Mouse (Mus musculus) cerebellum, adult 9-10 months (tissue): ENCODE results near the gene Gng7.
A peak's percentile ranks its signal among the peaks of the same experiment; 100 is the strongest.

Experiments used
- DNase-seq: peaks from one replicate; pipeline ENCODE4 v3.0.0; 2022

Gene Gng7

DNA sequence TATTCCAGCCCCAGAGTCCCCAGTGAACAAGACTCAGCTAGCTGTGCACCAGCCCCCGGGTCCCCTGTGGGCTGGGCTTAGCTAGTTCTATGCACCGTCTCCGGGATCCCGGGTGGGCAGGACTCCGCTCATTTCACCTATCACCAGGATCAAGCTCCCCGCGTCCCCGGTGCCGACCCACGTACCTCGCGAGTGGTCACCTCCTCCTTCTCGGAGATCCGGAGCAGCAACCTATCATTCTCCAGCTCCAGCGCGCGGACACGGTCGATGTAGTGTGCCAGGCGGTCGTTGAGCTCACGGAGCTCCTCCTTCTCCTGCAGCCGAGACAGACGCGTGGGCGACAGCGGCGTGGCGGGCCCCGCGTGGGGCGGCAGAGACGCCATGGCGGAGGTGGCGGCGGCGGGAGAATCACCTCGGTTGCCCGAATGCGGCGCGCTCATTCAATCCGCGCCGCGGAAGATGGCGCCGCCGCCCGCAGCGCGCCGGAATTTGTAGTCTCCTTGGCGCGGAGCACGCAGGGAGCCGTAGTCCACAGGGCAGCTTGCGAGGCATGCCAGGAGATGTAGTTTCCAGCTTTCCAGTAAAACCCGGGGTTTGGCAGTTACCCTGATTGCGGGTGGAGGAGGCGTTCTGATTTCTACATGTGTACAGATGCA is 96.8 kb downstream of the Gng7 start, which contains the start of gene Lmnb2:
Gene Lmnb2 (minus strand): TSS at position 467 of the 656 bp plus-strand sequence.
- DNase-seq, result peak; percentile 89

DNA sequence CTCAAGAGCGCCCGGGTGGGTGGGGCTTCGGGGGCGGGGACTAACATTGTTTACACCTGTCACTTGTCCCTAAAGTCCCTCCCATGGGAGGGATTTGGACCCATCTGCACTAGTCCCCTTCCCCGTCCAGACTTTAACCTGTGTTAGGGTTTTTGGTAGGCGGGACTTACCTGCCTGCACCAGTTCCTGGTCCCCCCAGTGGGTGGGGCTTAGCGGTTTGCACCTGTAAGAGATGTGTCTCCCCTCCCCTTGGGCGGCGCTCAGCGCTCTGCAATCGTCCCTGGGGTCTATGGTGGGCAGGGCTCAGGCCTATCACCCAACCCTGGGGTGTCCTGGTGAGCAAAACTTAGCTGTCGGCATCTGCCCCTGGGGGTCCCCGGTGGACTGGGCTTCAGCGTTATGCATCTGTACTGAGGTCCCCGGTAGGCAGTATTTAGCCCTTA is 97.4 kb downstream of the Gng7 start:
- peak; percentile 75 for DNase-seq

DNA sequence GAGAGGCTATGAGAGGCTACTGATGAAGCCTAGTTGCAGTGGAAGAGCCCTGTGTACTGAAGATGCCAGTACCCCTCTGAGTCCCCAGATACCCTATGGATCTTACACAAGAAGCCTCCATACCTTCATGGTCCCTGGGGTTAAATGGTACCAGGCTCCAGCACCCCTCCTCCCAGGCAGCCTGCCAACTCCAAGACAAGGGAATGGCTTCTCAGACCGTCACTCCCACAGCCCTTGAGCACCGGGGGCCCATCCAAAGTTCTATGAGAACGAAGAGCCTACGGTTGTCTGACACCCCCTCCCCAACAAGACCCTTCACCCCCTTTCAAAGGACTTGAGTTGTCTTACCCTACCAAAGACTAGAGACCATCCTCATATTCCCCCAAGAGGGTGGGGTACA is 99.0 kb downstream of the Gng7 start:
- peak; percentile 63 for DNase-seq

DNA sequence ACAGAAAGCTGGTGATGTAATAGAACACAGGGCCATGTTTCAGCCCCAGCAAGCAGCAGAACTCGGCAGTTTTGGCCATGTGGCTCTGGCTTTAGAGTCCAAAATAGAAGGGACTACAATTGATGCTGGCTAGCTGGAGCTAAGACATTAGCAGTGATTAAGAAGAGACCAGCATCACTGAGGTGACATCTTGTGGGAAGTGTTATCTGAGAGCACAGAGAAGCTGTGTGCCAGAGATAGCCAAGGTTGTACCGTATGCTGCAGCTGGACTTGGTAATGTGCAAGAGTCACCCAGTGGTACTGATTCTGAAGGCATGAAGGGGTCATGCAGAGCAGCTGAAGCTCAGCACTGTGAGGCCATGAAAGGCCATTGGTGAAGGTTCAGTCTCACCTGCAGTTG is 99.5 kb downstream of the Gng7 start:
- DNase-seq, result no peak

DNA sequence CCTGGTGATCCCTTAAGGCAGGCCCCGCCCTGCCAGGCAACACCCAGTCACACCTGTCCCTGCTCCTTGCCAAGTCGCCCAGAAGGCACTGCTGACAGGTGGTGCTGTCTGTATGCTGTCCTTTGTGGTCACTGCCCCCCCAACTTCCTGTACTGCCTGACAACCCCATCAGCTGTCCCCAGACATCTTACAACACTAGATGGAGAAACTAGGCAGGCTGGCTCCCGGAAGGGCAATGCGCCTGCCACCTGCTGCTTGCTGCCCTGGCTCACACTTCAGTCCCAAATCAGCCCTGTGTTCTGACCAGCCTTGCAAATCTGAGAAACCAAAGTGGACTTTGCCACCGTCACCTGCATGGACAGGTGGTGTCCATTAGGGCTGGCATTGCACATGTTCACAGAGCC is 100.5 kb downstream of the Gng7 start:
- DNase-seq, result peak; percentile 92

DNA sequence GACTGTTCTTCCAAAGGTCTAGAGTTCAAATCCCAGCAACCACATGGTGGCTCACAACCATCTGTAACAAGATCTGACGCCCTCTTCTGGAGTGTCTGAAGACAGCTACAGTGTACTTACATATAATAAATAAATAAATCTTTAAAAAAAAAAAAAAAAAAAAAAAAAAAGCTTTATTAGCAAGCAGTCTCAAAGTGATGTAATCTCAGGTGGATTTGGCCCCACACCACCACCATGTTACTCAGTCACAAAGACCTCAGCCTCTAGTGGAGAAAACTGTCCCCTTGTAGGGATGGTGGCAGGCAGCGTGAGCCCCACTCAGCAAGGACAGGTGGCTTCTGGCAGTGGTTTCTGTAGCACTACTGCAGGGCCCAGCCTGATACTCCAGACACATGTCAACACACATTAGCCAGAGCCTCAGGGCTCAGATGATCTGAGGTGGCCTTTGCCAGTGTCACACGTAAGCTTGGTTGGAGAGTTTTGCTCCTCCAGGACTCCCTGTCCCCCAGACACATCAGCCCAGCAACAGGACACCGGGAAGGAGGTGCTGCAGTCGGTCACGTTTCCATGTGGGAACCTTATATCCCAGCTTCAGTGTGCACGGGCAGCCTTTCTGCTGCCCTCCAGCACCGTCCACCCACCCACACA is 101.3 kb downstream of the Gng7 start:
- no peak for DNase-seq

DNA sequence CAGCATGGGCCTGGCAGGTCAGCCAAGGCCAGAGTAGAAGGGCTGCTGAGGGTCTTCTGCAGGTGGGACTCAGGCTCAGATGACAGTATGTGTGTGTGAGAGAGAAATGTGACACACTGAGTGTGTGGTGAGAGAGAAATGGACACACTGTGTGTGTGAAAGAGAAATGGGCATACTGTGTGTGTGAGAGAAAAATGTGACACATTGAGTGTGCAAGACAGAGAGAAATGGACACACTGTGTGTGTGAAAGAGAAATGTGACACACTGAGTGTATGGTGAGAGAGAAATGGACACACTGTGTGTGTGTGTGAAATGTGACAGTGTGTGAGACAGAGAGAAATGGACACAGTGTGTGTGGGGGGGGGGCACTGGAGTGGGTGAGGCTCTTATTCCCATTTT is 102.9 kb downstream of the Gng7 start:
- DNase-seq, result no peak

DNA sequence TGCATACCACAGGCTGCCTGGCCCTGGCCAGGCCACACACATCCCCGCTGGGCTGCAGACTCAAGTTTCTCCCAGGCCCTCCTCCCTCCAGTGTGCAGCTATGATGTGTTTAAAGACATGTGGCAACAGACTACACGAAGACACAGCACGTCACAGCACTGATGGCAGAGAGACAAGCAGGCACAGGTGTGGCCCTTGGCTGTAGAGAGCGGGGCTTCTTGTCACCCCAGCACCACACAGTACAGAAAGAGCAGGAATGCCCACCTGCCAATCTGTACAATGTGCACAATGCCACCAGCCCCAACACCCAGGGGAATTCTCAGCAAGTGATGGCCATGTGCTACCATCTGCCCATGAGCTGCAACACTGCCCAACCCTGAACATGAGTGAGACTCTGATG is 103.4 kb downstream of the Gng7 start:
- DNase-seq, result no peak

DNA sequence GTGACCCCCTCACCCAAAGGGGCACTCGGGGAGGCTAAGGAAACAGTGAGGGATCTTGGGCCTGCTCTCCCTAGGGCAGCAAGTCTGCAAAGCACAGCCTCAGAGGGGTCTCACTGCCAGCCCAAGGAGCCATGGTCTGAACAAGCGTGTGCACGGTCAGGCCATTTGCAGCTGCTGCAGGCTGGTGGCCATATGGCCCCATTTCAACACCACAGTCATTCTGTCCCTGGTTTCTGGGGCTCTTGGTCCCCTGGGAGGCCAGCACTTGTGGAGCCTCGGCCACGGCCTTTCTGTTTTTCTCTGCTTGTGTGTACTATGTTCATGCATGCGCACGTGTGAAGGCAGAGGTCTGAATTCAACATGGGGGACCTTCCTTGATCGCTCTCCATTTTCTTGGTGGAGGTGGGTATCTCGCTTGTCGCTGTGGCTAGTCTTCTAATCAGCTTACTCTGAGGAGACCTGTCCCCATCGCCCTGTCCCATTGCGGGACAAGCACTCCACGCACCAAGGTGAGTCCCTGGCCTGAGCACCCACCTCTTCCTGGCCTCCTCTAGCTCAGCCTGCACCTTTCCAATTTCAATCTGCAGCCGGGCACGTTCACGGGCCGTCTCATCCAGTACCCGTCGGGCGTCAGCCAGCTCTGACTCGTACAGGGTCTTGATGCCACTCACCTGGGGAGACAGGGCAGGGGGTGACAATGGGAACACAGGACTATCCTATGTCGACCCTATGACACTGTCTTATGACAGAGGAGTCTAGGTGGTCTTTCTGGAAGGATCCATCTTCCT is 105.2 kb downstream of the Gng7 start:
- no peak for DNase-seq

DNA sequence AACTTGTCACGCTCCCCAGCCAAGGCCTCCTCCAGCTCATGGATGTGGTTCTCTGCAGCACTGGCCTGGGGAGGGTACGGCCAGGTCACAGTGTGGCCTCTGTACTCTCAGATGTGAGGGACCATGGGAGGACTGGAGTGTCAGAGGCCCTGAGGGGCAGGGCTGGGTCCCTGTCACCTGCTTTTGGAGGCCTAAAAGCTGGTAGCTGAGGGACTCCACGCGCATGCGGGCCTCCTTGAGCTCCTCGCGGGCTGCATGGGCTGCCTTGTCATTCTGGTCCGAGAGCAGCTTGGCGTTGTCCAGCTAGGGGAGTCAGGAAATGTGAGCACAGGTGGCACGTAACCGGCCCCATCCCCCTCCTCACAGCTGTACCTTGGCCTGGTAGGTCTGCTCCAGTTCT is 110.0 kb downstream of the Gng7 start:
- DNase-seq, result no peak

DNA sequence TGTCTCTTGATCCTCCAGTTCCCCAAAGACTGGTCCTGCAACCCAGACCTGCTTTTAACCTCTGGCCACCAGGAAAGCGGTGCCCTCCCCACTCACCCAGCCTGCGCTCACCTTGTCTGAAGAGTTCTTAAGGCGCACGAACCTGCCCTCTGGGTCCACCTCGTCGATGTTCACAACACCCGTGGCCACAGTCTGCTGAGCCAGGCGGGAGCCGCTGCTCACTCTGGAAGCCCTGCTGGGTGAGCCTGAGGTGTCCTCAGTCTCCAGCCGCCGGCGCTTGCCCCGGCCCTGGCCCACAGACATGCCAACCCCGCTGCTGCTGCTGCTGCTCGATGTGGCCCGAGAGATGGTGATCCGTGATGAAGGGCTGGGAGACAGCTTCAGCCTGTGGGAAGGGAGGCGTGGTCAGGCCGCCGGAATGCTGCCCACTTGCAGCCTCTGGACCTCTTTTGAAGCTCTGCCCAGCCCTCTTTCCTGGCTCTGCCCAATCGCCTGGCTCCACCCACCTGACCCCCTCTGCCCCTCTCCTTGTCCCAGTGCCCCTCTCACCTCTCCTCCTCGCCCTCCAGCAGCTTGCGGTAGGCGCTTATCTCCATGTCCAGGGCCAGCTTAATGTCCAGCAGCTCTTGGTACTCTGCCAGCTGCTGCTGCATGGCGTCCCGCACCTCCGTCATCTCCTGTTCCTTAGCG is 110.6 kb downstream of the Gng7 start:
- no peak for DNase-seq

DNA sequence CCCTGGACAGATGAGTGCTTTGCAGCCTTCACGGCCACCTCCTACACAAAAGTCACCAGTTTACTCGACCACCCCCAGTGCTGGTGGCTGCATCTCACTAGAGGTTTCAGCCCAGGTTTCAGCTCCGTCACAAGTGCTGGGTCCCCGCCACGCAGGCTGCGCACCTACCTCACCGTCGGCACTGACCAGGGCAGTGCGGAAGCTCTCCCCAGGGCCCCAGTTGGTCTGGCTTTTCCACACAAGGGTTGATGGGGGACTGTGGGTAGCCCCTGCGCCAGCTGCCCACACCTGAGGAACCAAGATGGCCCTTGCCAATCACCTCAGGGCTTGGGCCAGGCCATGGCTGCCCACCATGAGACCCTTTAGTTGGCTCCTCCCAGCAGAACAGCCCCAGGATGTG is 111.5 kb downstream of the Gng7 start:
- DNase-seq, result no peak

DNA sequence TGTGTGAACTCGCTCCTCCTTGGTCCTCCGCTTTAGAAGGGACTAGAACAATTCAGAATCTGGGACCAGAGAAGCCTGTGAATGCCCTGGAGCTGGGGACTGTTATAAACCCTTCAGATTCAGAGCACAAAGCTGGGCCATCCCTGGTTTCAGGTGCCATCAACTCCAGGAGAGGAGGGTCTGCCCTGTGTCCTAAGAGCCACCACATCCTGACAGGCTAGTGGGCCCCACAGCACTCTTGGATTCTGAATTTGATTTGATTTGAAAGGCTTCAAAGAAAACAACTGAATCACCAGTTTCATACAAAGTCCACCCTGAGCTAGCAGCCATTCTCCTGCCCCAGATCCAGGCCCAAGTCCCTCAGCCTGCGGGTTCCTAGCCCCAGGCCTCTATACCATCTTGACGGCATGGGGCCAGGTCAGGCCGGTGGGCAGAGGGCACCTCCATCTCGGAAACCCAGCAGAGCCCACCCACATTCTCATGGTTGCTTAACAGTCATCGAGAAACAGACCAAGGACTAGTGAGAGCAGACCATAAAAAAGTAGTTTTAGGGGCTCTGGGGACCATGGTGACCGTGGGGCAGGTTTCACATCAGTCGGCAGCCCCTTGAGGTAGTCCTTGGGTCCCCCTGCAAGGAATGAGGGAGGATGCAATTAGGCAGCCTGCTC is 112.3 kb downstream of the Gng7 start:
- peak; percentile 55 for DNase-seq

DNA sequence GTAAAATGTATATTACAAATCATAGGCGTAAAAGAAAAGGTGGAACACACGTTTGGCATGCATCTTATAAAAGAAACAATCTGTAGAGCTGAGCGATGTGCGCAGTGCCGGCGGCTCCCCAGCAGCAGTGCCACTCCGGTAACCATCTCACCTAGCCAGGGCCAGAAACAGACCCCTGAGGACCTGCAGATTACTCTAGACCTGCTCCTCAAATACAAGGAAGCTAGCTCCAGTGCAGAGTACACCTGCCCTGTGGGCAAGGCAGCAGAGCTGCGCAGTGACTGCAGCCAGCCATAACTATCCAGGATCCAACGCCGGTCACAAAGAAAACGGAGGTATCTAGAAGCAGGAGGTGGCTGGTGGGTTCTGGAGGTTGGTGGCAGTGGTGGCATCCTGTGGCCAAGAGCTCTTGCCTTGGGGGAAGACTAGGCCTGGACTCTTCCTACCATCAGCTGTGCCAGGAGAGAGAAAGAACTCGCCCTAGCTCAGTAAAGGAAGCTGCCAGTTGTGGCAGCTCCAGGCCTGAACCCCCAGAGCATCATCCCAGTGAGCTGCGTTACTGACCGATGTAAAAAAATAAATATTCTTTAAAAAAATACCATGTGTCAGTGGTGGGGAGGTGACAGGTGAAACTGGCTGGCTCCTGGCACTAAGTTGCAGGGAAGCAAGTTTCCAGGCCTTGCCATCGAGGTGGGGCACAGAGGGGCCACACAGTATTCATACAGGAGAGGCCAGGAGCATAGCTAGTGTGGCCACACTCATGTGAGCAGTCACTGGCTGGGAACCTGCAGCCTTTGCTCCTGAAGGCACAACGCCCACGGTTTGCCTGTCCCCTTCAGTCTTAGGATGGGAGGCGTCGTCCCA is 113.1 kb downstream of the Gng7 start:
- DNase-seq, result peak; percentile 63

DNA sequence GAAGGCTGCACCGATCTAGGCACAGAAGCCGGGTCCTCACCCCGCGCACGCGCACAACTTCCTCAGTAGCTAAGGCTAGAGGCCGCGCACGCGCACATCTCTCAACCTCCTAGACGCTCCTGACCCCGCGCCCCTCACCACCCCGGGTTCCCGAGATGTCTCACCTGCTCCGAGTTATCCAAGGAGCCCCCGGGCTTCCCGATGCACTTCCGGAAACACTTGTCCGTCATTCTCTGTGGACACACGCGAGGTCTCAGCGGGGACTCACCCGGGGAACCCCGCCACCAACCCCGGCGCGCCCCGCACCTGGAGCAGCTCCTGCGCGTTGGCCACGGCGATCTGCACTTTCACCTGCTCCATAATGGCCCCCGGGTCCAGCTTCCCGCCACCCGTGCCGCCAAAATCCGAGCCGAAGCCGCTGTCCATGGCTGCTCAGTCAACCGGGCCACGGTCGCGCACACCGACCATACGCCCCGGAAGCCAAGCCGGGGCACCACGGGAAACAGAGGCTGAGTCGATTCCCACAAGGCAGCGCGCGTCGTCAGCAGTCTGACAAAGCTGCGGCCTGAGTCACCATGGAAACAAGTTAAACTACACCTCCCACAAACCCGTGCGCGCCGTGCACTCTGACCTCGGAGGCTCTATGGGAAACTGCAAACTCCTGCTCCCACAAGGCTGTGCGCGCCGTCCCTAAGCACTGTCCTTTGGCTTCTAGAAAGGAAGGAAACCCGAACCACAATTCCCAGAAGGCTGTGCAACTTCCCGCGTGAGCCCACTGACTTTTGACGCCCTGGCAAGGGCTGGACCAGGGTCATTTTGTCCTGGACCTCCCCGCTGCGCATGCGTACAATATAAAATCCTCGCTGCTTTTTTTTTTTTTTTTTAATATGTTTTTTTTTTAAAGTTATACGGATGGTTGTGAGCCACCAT is 114.2 kb downstream of the Gng7 start, which contains the start of gene Timm13:
Gene Timm13 (minus strand): TSS at position 652 of the 930 bp plus-strand sequence.
- DNase-seq, result peak; percentile 99

DNA sequence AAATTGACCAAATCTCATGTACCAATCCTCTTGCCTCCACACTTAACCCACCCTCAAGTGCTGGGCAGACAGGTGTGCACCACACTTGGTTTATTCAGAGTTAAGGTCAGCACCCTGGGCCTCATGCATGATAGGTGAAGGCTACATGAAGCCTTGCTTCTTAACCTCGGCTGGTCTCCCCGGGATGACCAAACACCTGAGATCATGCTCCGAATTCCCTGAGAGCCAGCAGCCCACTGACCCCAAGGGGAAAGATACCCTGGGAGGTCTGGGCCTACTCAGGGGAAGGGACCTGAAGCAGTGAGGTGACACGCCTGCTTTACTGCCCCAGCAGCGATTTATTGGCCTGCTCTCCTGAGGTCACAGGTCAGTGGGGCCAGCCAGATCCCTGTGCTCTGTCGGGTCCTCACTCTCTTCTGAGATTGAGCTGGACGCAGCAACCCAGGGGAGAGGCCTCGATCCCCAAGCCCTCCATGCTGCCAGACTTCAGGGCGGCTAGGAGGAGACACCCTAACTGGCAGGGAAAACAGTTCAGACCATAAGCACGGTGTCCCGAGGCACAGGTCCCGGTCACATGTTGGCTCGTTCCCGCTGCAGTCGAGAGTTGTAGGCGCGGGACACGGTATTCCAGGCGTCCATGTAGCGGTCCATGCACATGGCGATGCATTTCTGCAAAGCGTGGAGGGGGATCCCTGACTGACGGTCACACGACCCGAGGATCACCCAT is 115.0 kb downstream of the Gng7 start:
- peak; percentile 73 for DNase-seq

DNA sequence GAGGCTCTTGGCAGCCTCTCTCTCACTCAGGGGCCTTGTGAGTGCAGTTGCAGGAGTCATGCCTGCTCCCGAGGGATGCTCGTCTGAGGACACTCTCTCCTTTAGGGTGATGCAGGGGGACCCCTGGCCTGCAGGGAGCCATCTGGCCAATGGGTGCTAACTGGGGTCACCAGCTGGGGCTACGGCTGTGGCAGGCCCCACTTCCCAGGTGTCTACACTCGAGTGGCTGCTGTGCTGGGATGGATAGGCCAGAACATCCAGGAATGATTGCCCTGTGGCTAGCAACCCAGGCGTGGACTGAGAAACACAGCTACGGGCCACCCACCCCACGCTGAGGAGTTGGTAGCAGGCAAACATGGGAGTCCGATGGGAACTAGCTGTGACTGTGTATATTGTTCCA is 115.7 kb downstream of the Gng7 start:
- DNase-seq, result peak; percentile 65
